Comparison of ENCODE assay signal across 8 mouse cellular contexts in genomic region chr19:10025169-10025875, GRCm38 (mm10). TPM values are rescaled to one million over a fixed set of nuclear protein-coding genes. Genes with fewer than 3 reads are reported as not detected.
A peak's percentile ranks its signal among the peaks of the same experiment; 100 is the strongest.
DNase-seq lines count a peak whose midpoint lies in the region; ATAC-seq lines count a peak whose summit lies in the region.

No protein-coding gene starts in this region.

- peak; percentile 64 for ATAC-seq in heart, embryonic 14.5 days (ENCODE audit: insufficient number of reproducible peaks, insufficient read depth, low FRiP score, low read depth)
- ATAC-seq in midbrain, embryonic 14.5 days (ENCODE audit: low FRiP score, low TSS enrichment) = no peak
- no peak for ATAC-seq in frontal cortex, adult (ENCODE audit: low TSS enrichment)
- no peak for ATAC-seq in activated CD4-positive, CD25-positive, alpha-beta regulatory T cell, adult 4 months

- peak; percentile 52 for DNase-seq in retina, postnatal 1 day
- DNase-seq in retina, embryonic 14.5 days (ENCODE audit: low spot score) = no peak
- DNase-seq in embryo, embryonic 10 days (ENCODE audit: low spot score) = peak; percentile 53
- peak; percentile 88 for DNase-seq in kidney, postnatal 10 days
- peak; percentile 50 for DNase-seq in midbrain, embryonic 14.5 days

- 16% methylated on average over 8 of the region's 8 CpGs for WGBS in heart, embryonic 14.5 days
- WGBS in midbrain, embryonic 14.5 days = 30% methylated on average over 8 of the region's 8 CpGs

- H3K4me3 ChIP-seq in heart, embryonic 14.5 days (ENCODE audit: control insufficient read depth in 1 of 2, insufficient read depth in 1 of 2, low read depth in 1 of 2, low read length in 2 of 2) = no peak overlapping the region
- no peak overlapping the region for H3K4me3 ChIP-seq in midbrain, embryonic 14.5 days (replicated peaks; ENCODE audit: low read depth, low read length)

- peaks cover 31% of the 10 kb centered on the region for H3K36me3 ChIP-seq in heart, embryonic 14.5 days (ENCODE audit: control insufficient read depth, insufficient read depth, low read length)
- peaks cover 7% of the 10 kb centered on the region; the same call in 1 of the 2 replicates for H3K36me3 ChIP-seq in midbrain, embryonic 14.5 days (ENCODE audit: control insufficient read depth, insufficient read depth, low read length)

- peak overlapping the region; percentile 67 to 83 for H3K27ac ChIP-seq in heart, embryonic 14.5 days (replicated peaks in 1 of 2; ENCODE audit: control insufficient read depth in 1 of 2, insufficient read depth in 1 of 2, low read depth in 2 of 2, low read length in 2 of 2)
- H3K27ac ChIP-seq in midbrain, embryonic 14.5 days (replicated peaks; ENCODE audit: low read depth, low read length) = no peak overlapping the region

- peak overlapping the region; percentile 23; the same call in 1 of the 2 replicates for H3K9ac ChIP-seq in heart, embryonic 14.5 days (ENCODE audit: low read length)
- H3K9ac ChIP-seq in midbrain, embryonic 14.5 days (replicated peaks; ENCODE audit: low read length) = no peak overlapping the region

- peaks cover 19 to 40% of the 10 kb centered on the region in 2 experiments for H3K4me1 ChIP-seq in heart, embryonic 14.5 days (ENCODE audit: control insufficient read depth in 2 of 2, insufficient read depth in 2 of 2, low read length in 2 of 2)
- no peaks in the 10 kb centered on the region for H3K4me1 ChIP-seq in midbrain, embryonic 14.5 days (ENCODE audit: control insufficient read depth, insufficient read depth, low read length)

- H3K27me3 ChIP-seq in heart, embryonic 14.5 days (ENCODE audit: control insufficient read depth, insufficient read depth, low read length) = no peaks in the 10 kb centered on the region
- H3K27me3 ChIP-seq in midbrain, embryonic 14.5 days (ENCODE audit: control insufficient read depth, insufficient read depth, low read length) = no peaks in the 10 kb centered on the region

- no peaks in the 10 kb centered on the region for H3K9me3 ChIP-seq in heart, embryonic 14.5 days (ENCODE audit: control insufficient read depth, low read length)
- no peaks in the 10 kb centered on the region for H3K9me3 ChIP-seq in midbrain, embryonic 14.5 days (ENCODE audit: control insufficient read depth, low read length)

- peak overlapping the region; percentile 26 for H3K4me2 ChIP-seq in heart, embryonic 14.5 days (ENCODE audit: low read length)
- H3K4me2 ChIP-seq in midbrain, embryonic 14.5 days (ENCODE audit: low read length) = no peak overlapping the region

RNA-seq across cellular contexts. Expression of gene Fads3, which starts 16.0 kb away (rescaled TPM):
- 25.3 and 32.5 TPM in 2 replicates for polyA plus RNA-seq in heart, embryonic 14.5 days (2014; fragmentation: Nextera tagmentation; extraction: Ambion mirVana)
- 15.4 and 17.8 TPM in 2 replicates for polyA plus RNA-seq in midbrain, embryonic 14.5 days (2014; fragmentation: Nextera tagmentation; extraction: Ambion mirVana)
- polyA plus RNA-seq in activated CD4-positive, CD25-positive, alpha-beta regulatory T cell, adult 4 months (2017; shearing (Covaris generic)) = not detected

RNA-seq across cellular contexts. Expression of gene Rab3il1, which starts 23.9 kb away (rescaled TPM):
- polyA plus RNA-seq in heart, embryonic 14.5 days (2014; fragmentation: Nextera tagmentation; extraction: Ambion mirVana) = 27.6 and 27.7 TPM in 2 replicates
- 13.3 and 19.2 TPM in 2 replicates for polyA plus RNA-seq in midbrain, embryonic 14.5 days (2014; fragmentation: Nextera tagmentation; extraction: Ambion mirVana)
- polyA plus RNA-seq in activated CD4-positive, CD25-positive, alpha-beta regulatory T cell, adult 4 months (2017; shearing (Covaris generic)) = 1 to 10 TPM in 1 of 2 experiments, not detected in 1; 1.2 TPM

RNA-seq across cellular contexts. Expression of gene Best1, which starts 23.9 kb away (rescaled TPM):
- polyA plus RNA-seq in heart, embryonic 14.5 days (2014; fragmentation: Nextera tagmentation; extraction: Ambion mirVana) = 0.24 and 0.40 TPM in 2 replicates
- 2.1 and 2.5 TPM in 2 replicates for polyA plus RNA-seq in midbrain, embryonic 14.5 days (2014; fragmentation: Nextera tagmentation; extraction: Ambion mirVana)
- polyA plus RNA-seq in activated CD4-positive, CD25-positive, alpha-beta regulatory T cell, adult 4 months (2017; shearing (Covaris generic)) = not detected

RNA-seq across cellular contexts. Expression of gene Fth1, which starts 44.9 kb away (rescaled TPM):
- 1,816 and 1,859 TPM in 2 replicates for polyA plus RNA-seq in heart, embryonic 14.5 days (2014; fragmentation: Nextera tagmentation; extraction: Ambion mirVana)
- 1,308 and 1,477 TPM in 2 replicates for polyA plus RNA-seq in midbrain, embryonic 14.5 days (2014; fragmentation: Nextera tagmentation; extraction: Ambion mirVana)
- 1,000 to 10,000 TPM; 1,834 to 2,304 TPM for polyA plus RNA-seq in activated CD4-positive, CD25-positive, alpha-beta regulatory T cell, adult 4 months (2017; shearing (Covaris generic))

Comparison
In these comparisons a context has a peak if more than half of its experiments do, and no peak if none do; other contexts are left out.
1. RNA of gene Fads3, which starts 16.0 kb away (polyA plus RNA-seq): 25.3 to 32.5 TPM in heart, embryonic 14.5 days and 15.4 to 17.8 TPM in midbrain, embryonic 14.5 days; not detected in activated CD4-positive, CD25-positive, alpha-beta regulatory T cell, adult 4 months; every median in the first group is over 10 times any median in the second.